Mouse (Mus musculus) thymus, adult 2 months (tissue): ENCODE measurements at regions not wholly inside any gene's neighbourhood (a gene's known extent, or its start where the extent isn't known, plus 50 kb on each side); places are given as distances from the start of the nearest gene placed in this dataset.

Experiments used
- CTCF ChIP-seq: fragments of 200-500 bp; IDR thresholded peaks from 2 replicates; pipeline ENCODE4 v1.5.1; 2012; ENCODE audit warnings: mild to moderate bottlenecking, control low read depth, low read length, moderate library complexity, borderline replicate concordance; ENCODE audit not compliant: control insufficient read depth, poor library complexity, insufficient read depth; ENCODE audit errors: extremely low read depth
- POLR2A ChIP-seq: fragments of 200-500 bp; IDR thresholded peaks from 2 replicates; pipeline ENCODE4 v1.6.1; 2012; ENCODE audit warnings: mild to moderate bottlenecking, low read length, control low read depth, moderate library complexity; ENCODE audit not compliant: control insufficient read depth, poor library complexity, insufficient read depth; ENCODE audit errors: extremely low read depth

GRCm38 (mm10) chr13:5540321-5540720 is 321.0 kb upstream of the Klf6 start:
- TF ChIP-seq POLR2A (no peak), CTCF (no peak)
